Mouse (Mus musculus): ENCODE data around the gene Fbxl20.
A peak's percentile ranks its signal among the peaks of the same experiment; 100 is the strongest.

Gene Fbxl20

DNA sequence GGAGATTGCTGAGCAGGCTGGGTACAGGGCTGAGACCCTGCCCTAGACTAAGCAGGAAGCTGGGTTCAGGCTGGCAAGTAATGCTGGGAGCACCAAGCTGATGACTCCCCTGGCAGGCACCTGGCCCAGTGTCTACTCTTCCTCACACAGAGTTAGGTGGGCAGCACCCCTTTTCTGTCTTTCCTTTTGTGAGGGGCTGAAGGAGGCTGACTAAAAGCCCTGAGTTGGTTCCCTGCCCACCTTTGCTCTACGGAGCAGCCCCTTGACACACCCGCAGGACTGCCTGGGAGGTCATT is 99.7 kb downstream of the Fbxl20 start:
- no peak for DNase-seq (ENCODE audit: low spot score in 2 of 2)

DNA sequence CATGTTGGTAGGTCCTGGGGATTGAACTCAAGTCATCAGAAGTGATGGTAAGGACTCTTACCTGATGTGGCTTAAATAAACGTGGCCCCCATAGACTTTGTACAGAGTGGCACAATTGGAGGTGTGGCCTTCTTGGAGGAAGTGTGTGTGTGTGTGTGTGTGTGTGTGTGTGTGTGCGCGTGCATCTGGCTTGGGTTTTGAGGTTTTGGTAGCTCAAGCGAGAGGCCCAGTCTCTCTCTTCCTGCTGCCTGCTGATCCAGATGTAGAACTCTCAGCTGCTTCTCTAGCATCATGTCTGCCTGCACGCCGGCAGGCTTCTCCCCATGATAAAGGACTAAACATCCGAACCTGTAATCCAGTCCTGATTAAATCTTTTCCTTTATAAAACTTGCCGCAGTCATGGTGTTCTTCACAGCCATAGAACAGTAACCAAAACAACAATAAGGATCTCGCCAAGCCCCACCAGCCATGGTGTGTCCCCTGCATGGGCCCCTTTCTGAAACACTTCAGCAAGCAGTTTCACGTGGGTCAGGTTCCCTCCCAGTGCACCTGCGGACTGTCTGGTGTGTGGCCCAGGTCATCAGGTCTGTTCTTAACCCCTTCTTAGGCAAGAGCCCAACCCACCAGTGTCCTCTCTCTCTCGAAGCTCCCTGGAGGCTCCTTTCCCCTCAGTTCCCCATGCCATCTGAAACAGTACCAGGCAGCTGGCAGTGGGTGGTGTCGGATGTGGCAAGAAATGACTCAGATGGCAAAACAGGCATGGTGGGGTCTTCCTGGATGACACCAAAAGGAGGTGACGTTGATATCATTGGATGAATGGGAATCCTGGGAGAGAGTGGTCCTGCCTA is 100.3 kb downstream of the Fbxl20 start:
- DNase-seq (ENCODE audit: low spot score in 2 of 2): no peak

DNA sequence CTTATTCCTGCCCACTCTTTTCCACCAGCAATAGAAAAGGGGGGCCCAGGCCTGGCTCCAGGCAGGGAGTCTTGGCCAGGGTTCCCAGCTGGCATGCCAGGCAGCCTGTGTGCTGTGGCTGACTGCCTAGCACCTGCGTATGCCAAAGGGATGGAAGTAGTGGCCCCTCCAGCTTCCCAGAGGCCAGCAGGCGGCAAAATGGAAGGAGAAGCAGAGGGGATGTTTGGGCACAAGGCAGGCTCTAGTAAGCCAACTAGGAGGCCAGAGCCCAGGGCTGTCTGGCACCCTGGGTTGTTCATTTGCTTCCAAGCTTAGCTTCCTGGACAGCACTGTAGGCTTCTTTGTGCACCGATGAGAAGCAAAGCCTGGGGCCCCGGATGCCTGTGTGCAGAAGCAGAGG is 102.5 kb downstream of the Fbxl20 start:
- no peak for DNase-seq (ENCODE audit: low spot score in 2 of 2)

DNA sequence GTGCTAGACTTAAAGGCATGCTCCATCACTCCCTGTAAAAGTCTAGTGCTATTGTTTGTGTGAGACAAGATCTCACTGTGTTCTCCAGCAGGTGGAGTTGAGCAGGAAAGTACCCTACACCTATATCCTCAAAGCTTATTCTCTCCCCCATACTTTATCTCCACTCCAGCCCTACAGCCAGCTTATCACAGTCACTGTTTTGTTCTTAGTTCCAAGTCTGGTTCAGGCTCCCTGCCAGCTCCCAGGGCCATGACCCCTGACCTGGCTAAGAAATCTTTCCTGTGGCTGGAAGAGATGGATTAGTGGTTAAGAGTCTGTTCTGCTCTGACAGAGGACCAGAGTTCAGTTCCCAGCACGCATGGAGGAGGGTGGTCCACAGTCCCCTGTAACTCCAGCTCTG is 103.7 kb downstream of the Fbxl20 start:
- no peak for DNase-seq (ENCODE audit: low spot score in 2 of 2)

DNA sequence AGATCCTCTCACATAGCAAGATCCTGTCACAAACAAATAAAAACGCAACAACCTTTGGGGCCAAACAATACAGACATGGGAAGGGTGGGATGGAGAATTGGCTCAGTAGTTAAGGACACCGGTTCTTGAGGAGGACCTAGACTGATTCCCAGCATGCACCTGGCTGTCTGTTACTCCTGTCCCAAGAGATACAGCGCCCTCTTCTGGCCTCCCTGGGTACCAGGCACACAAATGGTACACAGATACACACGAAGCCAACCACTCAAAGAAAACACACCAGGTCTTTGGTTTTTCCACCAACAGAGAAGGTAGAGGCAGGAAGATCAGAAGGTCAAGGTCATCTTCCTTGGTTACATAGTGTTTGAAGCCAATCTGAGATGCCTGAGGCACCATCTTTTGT is 104.6 kb downstream of the Fbxl20 start:
- no peak for DNase-seq (ENCODE audit: low spot score in 2 of 2)

DNA sequence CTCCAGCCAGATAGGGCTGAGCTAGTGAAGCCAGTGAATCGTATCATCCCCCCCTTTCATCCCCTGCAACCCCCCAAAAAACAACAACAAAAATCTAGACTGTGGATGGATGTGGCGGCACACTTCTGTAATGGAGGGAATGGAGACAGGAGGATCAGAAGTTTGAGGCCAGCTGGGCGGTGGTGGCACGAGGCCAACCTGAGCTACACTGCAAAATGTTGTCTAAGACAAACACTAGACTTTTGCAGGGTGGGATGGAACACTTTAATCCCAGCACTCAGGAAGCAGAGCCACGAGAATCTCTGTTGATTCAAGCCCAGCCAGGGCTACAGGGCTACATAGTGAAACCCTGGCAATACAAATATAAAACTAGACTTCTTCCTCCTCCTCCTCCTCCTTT is 106.1 kb downstream of the Fbxl20 start:
- DNase-seq (ENCODE audit: low spot score in 2 of 2): no peak

DNA sequence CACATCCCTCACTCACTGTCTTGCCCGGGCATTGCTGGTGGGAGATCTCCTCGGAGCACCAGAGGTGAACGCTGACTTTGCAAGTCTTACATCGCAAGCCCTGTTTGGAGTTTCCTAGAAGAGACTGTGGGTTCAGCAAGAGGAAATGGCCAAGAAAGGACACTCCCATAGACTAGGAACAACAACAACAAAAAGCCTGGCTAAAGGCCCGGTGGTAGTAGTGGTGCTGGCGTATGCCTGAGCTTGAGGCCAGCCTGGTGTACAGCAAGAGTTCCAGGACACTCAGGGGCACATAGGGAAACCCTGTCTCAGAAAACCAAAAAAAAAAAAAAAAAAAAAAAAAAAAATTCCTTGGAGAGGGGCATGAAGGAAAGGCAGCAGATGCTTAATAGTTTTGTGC is 107.5 kb downstream of the Fbxl20 start:
- no peak for DNase-seq (ENCODE audit: low spot score in 2 of 2)

DNA sequence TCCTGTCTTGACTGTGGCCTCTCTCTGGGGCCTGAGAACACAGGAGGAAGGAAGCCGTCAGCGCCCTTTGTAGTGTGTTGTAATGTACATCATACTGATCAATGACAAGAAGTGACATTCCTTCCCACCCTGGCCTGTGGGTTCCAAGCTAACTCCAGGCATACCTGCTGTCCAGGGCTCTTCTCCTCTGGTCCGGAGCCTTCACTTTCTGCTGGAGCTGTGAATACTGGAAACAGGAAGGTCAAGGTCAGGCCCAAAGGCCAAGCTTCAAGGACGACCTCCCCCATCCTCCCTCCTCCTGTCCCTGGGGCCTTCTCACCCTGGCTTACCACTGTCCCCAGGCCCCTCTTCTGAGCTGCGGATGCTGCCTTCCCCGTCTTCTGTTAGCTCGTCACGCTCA is 109.2 kb downstream of the Fbxl20 start:
- DNase-seq (ENCODE audit: low spot score in 2 of 2): no peak

DNA sequence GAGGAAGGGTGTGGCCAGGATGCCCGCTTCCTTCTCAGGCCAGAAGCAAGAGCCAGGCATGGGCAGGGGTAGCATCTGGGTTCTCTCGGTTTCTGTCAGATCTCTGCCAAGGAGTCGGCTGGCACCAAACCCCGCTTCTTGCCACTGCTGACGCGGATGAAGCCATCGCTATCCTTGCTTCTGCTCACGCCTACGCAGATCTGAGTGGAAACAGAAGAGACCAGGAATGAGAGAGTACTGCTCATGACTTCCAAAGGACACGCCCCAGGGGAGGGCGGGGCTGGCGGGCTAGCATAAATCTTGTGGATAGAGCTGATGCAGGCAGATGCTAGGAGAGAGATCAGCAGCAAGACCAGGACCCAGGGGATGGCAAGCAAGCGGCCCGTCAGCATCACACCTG is 112.3 kb downstream of the Fbxl20 start:
- DNase-seq (ENCODE audit: low spot score in 2 of 2): no peak

DNA sequence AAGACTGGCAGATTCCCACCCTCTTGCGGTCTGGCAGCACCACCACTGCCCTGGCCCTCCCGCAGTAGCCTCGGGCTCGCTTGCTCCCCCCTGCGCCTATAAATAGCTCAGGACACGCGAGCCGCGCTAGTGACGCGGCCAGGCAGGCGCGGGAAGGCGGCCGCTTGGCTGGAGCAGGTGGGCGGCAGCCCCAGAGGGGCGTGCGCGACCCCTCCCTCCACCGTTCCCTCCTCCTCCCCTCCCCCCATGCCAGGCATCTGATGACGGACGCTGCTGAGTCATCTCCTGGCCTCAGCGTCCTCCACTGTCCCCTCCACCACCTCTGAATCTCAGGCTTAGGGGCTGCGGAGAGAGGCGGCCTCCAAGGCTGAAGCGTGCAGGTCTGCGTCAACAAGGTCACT is 114.2 kb downstream of the Fbxl20 start:
- peak; percentile 25 to 28 for DNase-seq (ENCODE audit: low spot score in 2 of 2)

DNA sequence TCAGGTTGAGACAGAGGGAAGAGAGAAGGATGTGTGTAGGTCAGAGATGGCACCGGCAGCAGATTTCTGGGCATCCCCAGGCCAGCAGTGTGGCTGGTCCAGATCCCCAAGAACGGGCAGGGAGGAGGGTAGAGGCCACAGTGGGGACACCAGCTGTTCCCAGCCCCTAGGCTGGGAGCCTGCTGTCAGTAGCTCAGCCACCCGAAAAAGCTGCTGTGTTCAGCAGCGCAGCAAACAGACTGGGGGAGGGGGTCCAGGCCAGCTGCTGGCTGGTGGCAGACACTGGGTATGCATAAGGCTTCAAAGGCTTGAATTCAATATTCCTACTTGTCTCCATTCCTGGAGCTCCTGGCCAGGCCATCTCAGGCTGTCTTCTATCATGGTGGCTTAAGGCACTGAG is 115.4 kb downstream of the Fbxl20 start:
- DNase-seq (ENCODE audit: low spot score in 2 of 2): no peak

DNA sequence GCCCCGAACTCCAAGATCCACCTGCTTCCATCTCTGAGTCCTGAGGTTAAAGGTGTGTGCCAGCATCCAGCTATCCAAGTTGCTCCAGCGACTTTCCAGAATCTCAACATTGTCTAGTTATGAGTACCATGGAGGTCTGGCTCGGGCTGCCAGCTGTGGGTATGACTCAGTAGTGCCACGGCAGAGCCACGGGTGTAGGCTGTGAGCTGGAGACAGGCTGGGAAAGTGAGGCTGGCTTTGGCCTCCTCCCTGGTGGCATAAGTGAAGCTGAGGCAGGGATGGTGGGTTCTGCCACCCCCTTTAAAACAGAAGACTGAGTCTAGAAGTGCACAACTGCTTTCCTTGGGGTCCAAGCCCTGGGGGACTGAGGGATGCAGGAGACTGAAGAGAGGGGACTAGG is 116.1 kb downstream of the Fbxl20 start:
- no peak for DNase-seq (ENCODE audit: low spot score in 2 of 2)

Data from urinary bladder, adult 18-20 months (tissue).